Mouse (Mus musculus) liver, postnatal 0 days (tissue): Measurements from ENCODE around the gene Cnpy1.

Experiments used
- CTCF ChIP-seq: sonication (generic); IDR thresholded peaks from 2 replicates; pipeline ENCODE4 v1.5.1; 2016; ENCODE audit warnings: antibody characterized with exemption, low read depth
- EP300 ChIP-seq: IDR thresholded peaks from 2 replicates; pipeline ENCODE4 v1.6.1; 2016; ENCODE audit warnings: antibody characterized with exemption, low read depth, mild to moderate bottlenecking

DNA sequence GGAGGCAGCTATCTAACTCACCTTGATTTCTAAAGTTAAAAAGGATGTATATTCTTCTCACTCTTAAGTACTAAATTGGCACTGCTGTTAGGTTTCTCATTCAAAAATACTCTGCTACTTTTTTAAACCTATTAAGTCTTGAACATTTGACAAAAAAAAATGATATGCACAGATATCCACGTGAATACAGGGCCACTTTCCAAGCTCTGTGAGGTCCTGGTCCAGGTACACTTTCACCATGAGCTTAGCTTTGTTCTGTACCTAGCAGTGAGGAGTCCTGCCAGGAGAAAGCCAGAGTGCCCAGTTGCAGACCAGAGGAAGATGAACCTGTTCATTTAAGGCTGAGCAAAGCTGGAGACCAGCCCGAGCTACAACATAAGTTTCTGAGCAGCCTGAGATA lies 32.2 kb downstream of the Cnpy1 start:
- TF ChIP-seq CTCF (no peak), EP300 (no peak)
